Mouse (Mus musculus) adipose tissue, adult 10 weeks (tissue): Measurements from ENCODE around the gene Ube2e2. TPM values are rescaled to one million over a fixed set of nuclear protein-coding genes. Genes with fewer than 3 reads are reported as not detected.

ENCODE experiments used
- polyA plus RNA-seq: library from polyadenylated mRNA; stranded (reverse); fragments of 350-450 nt; fragmentation: Illumina TruSeq; extraction: RNeasy Lipid Tissue Mini Kit (QIAGEN cat#74804); gene quantifications from one replicate; pipeline ENCODE4 v1.2.3, GENCODE M21; 2014; ENCODE audit warnings: low read depth, low replicate concordance

The Ube2e2 gene
- 50.6 TPM for polyA plus RNA-seq

GRCm38 (mm10) chr14:18893947-18894445, at the start of gene Ube2e2:
Ube2e2 (minus strand) TSS chr14:18894267.

